Mouse (Mus musculus) heart, adult 2 months (tissue): Measurements from ENCODE around the gene Efna1.

Source experiments
- CTCF ChIP-seq: fragments of 200-600 bp; IDR thresholded peaks from 2 replicates; pipeline ENCODE4 v1.8.1; 2022; ENCODE audit warnings: antibody characterized with exemption, mild to moderate bottlenecking, moderate library complexity
- EP300 ChIP-seq: fragments of 200-500 bp; IDR thresholded peaks from 2 replicates; pipeline ENCODE4 v1.6.1; 2011; ENCODE audit warnings: low read depth, low read length, control low read depth; ENCODE audit not compliant: insufficient read depth
- POLR2A ChIP-seq: fragments of 200-500 bp; IDR thresholded peaks from 2 replicates; pipeline ENCODE4 v1.6.1; 2011; ENCODE audit warnings: mild to moderate bottlenecking, low read depth, low read length, control low read depth; ENCODE audit not compliant: insufficient read depth

- TF ChIP-seq EP300: no peak
- TF ChIP-seq POLR2A: no peak
- TF ChIP-seq CTCF: no peak
Observed at GRCm38 (mm10) chr3:89322514-89323165, 41.7 kb upstream of the Efna1 start, which contains the start of gene Efna3.
